Mouse (Mus musculus) liver, embryonic 14.5 days (tissue): ENCODE measurements around the gene Clec2d.
A peak's percentile ranks its signal among the peaks of the same experiment; 100 is the strongest.

Experiments
- CTCF ChIP-seq: IDR thresholded peaks from 2 replicates; pipeline ENCODE4 v1.5.1; 2016; ENCODE audit warnings: antibody characterized with exemption, low read depth, control low read depth
- EP300 ChIP-seq: IDR thresholded peaks from 2 replicates; pipeline ENCODE4 v1.6.1; 2016; ENCODE audit warnings: antibody characterized with exemption, low read depth

GRCm38 (mm10) chr6:129221053-129221452 is 40.6 kb downstream of the Clec2d start:
- TF ChIP-seq CTCF, result no peak
- TF ChIP-seq EP300, result peak; percentile 43
